Mouse (Mus musculus): Measurements from ENCODE around the gene Kif6.

Gene Kif6

DNA sequence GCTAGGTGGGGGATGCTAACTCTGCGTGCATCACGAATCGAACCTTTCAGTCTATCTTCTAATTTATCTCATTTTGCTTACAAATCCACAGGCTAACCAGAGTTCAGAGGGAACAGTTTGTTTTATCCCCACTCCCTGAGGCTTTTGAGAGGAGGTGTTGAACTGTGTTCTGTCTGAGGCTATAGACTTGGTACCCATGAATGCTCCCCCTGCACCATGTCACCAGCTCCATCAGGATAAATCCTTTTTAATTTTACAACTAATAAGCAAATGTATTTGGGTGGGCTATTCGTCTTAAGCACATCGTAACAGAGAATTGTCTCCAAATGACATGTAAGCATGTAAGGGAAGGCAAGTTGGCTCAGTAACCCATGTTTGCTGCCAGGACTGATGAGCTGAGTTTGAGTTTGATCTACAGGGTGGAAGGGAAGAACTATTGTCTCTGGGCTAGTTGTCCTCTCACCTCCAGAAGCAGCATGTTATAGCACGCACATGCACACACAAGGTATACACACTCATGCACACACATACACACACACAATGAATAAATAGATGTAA, 122.4 kb downstream of the Kif6 start:
- no peak for DNase-seq (ENCODE audit: low spot score)

DNA sequence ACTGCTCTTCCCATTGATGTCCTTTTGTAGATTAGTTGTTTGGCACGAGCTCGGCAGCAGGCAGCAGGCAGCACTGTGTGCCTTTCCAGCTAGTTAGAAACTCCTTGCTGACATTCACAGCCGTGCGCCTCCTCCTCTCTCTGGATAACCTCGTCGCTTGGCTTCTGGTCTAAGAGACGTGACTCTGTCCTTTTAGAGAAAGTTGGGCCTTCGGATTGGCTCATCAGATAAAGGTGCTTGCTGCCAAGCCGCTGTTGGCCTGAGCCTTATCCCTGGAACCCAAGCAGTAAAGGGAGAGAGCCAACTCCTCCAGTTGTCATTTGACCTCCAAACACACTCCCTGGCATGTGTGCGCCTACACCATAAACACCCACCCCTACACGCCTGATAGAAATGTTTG, 123.4 kb downstream of the Kif6 start:
- no peak for DNase-seq (ENCODE audit: low spot score)

DNA sequence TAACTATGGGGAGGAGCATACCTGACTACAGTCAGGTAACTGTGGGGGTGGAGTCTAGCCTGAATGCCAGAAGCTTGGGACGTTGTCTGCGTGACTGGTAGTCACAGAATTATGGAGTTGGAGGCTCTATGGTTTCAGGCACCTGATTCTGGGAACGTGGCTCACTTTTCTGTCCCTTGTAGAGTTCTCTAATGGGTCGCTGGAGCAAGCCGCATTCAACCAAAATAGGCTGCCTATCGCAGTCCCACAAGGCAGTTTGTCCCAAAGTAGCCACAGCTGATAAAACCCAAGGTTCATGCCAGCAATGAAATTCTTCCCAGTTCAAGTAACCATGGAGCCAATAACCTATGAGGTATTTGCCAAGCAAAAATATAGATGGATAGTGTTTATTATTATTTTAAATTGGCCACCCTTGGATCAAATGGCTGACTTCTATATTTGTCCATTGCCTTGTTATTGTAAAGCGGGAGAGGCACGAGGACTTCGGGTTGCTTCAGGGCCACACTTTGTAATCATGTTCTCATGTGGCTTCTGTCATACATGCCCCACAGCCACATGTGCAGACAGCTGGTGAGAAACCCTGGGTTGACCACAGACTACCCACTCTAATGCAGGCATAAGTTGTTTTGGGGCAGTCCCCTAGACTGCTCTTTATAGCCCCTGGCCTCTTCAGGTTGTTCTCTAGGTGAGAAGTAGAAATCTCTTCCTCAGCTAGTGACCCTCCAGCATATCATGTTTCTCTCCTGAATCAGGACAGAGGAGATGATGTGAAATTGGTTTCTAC, 125.2 kb downstream of the Kif6 start:
- DNase-seq (ENCODE audit: low spot score) = no peak

GRCm38 (mm10) chr17:49741172-49741571, 126.2 kb downstream of the Kif6 start:
- DNase-seq (ENCODE audit: low spot score) = no peak

GRCm38 (mm10) chr17:49741927-49742326, 127.0 kb downstream of the Kif6 start:
- no peak for DNase-seq (ENCODE audit: low spot score)

DNA sequence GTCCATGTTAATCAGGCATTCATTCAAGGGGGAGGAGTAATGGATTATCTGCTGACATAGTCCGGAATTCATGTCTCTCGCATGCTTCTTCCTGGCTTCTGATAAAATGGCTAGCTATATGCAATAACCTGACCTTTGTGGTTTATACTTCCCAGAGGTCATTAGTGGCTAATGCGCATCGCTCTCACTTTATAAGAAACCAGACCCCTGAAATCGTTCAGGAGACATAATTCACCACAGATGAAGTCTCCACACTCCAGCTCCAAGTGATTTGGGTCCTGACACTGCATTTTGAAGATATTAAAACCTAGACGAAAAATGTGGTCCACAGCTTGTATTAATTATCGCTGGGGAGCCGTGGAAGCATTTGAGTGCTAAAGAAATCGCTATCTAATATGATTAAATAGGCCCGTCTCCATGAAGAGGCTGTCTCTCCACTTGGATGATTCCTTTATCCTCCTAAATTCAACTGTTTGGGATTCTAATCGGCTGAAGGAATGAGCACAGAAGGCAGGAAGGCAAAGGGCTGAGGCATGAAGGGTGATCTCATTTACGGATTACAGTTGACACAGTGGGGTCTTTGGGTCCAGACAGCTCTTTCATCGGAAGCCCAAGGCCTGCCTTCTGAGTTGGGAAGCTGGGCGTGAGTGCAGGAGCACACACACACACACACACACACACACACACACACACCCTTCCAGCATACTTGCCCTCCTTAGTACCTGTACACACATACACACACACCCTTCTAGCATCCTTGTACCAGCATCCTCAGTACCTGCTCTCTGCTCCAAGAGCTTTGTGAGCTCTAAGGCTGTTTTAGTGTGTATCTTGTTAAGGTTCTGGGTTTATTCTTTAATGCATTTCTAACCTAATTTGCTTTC, 128.9 kb downstream of the Kif6 start:
- DNase-seq (ENCODE audit: low spot score) = no peak

GRCm38 (mm10) chr17:49750889-49751324, 136.0 kb downstream of the Kif6 start:
- no peak for DNase-seq (ENCODE audit: low spot score)

- DNase-seq (ENCODE audit: low spot score) = no peak
Observed at GRCm38 (mm10) chr17:49753874-49754273, 138.9 kb downstream of the Kif6 start.

- no peak for DNase-seq (ENCODE audit: low spot score)
Observed at GRCm38 (mm10) chr17:49756862-49757261, 141.9 kb downstream of the Kif6 start.

- no peak for DNase-seq (ENCODE audit: low spot score)
Observed at GRCm38 (mm10) chr17:49759047-49759446, 144.1 kb downstream of the Kif6 start.

- no peak for DNase-seq (ENCODE audit: low spot score)
Observed at GRCm38 (mm10) chr17:49761260-49761659, 146.3 kb downstream of the Kif6 start.

- DNase-seq (ENCODE audit: low spot score) = no peak
Observed at GRCm38 (mm10) chr17:49761838-49762237, 146.9 kb downstream of the Kif6 start.

- DNase-seq (ENCODE audit: low spot score) = no peak
Observed at GRCm38 (mm10) chr17:49764963-49765362, 150.0 kb downstream of the Kif6 start.

DNA sequence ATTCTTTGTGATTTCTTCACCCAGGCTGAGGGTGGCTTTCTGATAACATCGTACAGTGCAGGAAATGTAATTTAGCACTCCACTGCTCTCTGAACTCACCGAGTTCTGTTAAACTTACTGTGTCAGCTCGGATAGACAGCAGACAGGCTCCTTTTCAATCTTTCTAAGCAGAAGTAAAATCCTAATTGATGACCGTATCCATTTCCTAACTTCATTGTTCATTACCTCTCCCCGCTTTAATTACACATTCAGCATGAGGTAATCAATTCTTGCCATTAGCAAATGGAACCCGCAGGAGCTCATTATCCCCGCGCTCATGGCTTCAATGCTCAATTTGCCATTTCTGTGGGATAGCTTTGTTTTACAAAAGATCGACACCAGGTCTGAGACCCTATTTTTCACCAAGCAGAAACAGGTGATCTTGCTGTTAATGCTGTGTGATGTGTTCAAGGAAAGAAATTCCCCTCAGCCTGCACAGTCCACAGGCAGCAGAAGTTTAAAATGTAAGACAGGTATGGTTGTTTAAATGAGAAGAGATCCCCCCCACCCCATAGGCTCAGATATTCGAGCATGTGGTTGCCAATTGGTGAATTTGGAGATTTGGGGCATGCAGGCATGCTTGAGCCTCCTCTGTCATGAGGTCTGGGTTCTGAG, 152.9 kb downstream of the Kif6 start:
- no peak for DNase-seq (ENCODE audit: low spot score)

- DNase-seq (ENCODE audit: low spot score) = no peak
Observed at GRCm38 (mm10) chr17:49771703-49772315, 156.9 kb downstream of the Kif6 start.

- no peak for DNase-seq (ENCODE audit: low spot score)
Observed at GRCm38 (mm10) chr17:49777115-49777839, 162.3 kb downstream of the Kif6 start.

DNA sequence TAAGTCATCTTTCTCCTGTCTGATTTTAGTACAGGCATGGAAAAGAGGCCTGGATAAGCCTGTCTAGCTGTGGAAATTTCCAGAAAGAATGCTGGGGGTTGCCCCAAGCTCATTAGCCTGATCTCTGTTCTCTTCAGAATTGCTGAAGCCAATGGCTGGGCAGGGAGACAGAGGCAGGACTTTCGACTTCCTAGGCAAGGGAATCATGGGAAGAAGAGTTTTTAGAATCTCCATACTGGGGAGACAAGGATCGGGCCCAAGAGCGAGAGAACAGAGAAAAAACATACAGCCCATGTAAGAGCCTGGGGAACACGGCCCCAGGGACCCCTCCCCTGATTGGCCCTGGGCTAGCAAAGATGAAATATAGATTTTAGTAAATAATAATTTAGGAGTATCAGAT, 164.1 kb downstream of the Kif6 start:
- no peak for DNase-seq (ENCODE audit: low spot score)

- DNase-seq (ENCODE audit: low spot score) = no peak
Observed at GRCm38 (mm10) chr17:49779576-49779975, 164.6 kb downstream of the Kif6 start.

- no peak for DNase-seq (ENCODE audit: low spot score)
Observed at GRCm38 (mm10) chr17:49785851-49786250, 170.9 kb downstream of the Kif6 start.

DNA sequence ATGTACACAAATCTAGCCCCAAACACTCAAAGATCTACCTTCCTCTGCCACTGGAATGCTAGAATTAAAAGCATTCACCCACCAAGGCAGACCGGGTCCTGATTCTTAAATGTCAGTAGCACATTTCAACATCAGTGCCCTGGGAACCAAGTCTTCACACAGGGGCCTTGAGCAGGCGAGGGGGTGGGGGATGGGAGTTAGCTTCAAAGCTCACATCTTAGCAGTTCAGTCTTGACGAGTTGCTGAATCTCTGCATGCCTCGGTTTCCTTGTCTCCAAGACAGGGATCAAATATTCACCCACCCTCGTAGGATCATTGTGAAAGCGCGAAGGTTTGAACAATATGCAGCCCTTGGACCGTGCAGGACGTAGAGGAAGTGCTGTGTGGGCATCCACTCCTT, 172.4 kb downstream of the Kif6 start:
- no peak for DNase-seq (ENCODE audit: low spot score)

Measured in c-Kit-positive CD71-positive TER-119-positive erythroid progenitor cells, embryonic 14.5 days (primary cell).